Mouse (Mus musculus): ENCODE results near the gene Vmn2r8. TPM values are rescaled to one million over a fixed set of nuclear protein-coding genes. Genes with fewer than 3 reads are reported as not detected.

The Vmn2r8 gene
- total RNA-seq, 2 experiments from 2014 or later: not detected

Other genes with a start within 250 kb of the Vmn2r8 start
- gene Gak, start 179.1 kb downstream of the Vmn2r8 start, total RNA-seq (2021): 10 to 100 TPM; 22.2 to 22.5 TPM
- gene Tmem175, start 179.1 kb downstream of the Vmn2r8 start, total RNA-seq (2021): 10 to 100 TPM in 1 of 2 experiments, 1 to 10 TPM in 1; 9.8 to 11.8 TPM
- 10 to 100 TPM; 21.6 to 21.8 TPM for gene Idua, start 148.5 kb downstream of the Vmn2r8 start, total RNA-seq (2021)
- gene Dgkq, start 139.2 kb downstream of the Vmn2r8 start, total RNA-seq (2021): 1 to 10 TPM; 8.9 TPM
- not detected for gene Slc26a1, start 133.3 kb downstream of the Vmn2r8 start, total RNA-seq (2021)
- 10 to 100 TPM; 21.5 to 23.6 TPM for gene Fgfrl1, start 116.5 kb downstream of the Vmn2r8 start, total RNA-seq (2021)
- not detected for gene Rnf212, start 33.9 kb downstream of the Vmn2r8 start, total RNA-seq (2021)
- gene Tmed11, start 13.5 kb downstream of the Vmn2r8 start, total RNA-seq (2021): not detected
- gene Vmn2r9, start 43.8 kb upstream of the Vmn2r8 start, total RNA-seq (2021): not detected
- not detected for gene Vmn2r10, start 197.7 kb upstream of the Vmn2r8 start, total RNA-seq (2021)